Mouse (Mus musculus) erythroid progenitor cell, adult 5-6 weeks (primary cell): ENCODE data around the gene Mylk4. TPM values are rescaled to one million over a fixed set of nuclear protein-coding genes. Genes with fewer than 3 reads are reported as not detected.

Source experiments
- ATAC-seq: replicated peaks from 2 replicates; pipeline ENCODE4 v1.8.0; 2016; ENCODE audit warnings: moderate number of reproducible peaks, mild to moderate bottlenecking, moderate TSS enrichment, inconsistent platforms; ENCODE audit not compliant: poor library complexity, low FRiP score, severe bottlenecking
- total RNA-seq, 2 experiments: library from RNA; stranded (forward) in 1 of 2; stranded (reverse) in 1 of 2; fragments of 150-400 nt in 1 of 2; fragments of 186-747, 209-891 nt in 1 of 2; gene quantifications; 2 replicates each; pipeline versions ENCODE4 v1.2.3 to v1.2.4; 2015 to 2017; ENCODE audit warnings: low replicate concordance in 2 of 2

Gene Mylk4
- total RNA-seq, 2 experiments from 2014 or later = not detected

- no peak for ATAC-seq
These were observed 123.5 kb downstream of the Mylk4 start for GRCm38 (mm10) chr13:32660294-32660693.

GRCm38 (mm10) chr13:32659271-32659670, 124.5 kb downstream of the Mylk4 start:
- no peak for ATAC-seq

- no peak for ATAC-seq
These were observed 126.2 kb downstream of the Mylk4 start for GRCm38 (mm10) chr13:32657583-32657982.

Other genes starting within 250 kb of the Mylk4 start
- gene Wrnip1, start 18.1 kb upstream of the Mylk4 start, total RNA-seq (2015; ENCODE audit: low replicate concordance) = 13.0 and 17.2 TPM in 2 replicates
- gene Wrnip1, start 18.1 kb upstream of the Mylk4 start, total RNA-seq (2017; ENCODE audit: low replicate concordance) = 21.9 and 27.5 TPM in 2 replicates
- not detected in 2 replicates for gene D930007J09Rik, start 18.9 kb upstream of the Mylk4 start, total RNA-seq (2015; ENCODE audit: low replicate concordance)
- not detected in 2 replicates for gene D930007J09Rik, start 18.9 kb upstream of the Mylk4 start, total RNA-seq (2017; ENCODE audit: low replicate concordance)
- gene Serpinb1a, start 67.2 kb upstream of the Mylk4 start, total RNA-seq (2015; ENCODE audit: low replicate concordance) = 77.8 and 91.8 TPM in 2 replicates
- gene Serpinb1a, start 67.2 kb upstream of the Mylk4 start, total RNA-seq (2017; ENCODE audit: low replicate concordance) = 54.4 and 79.4 TPM in 2 replicates
- gene Serpinb1c, start 114.3 kb upstream of the Mylk4 start, total RNA-seq (2015; ENCODE audit: low replicate concordance) = not detected in 2 replicates
- gene Serpinb1c, start 114.3 kb upstream of the Mylk4 start, total RNA-seq (2017; ENCODE audit: low replicate concordance) = not detected in 2 replicates
- 14.4 and 18.9 TPM in 2 replicates for gene Serpinb6b, start 181.3 kb upstream of the Mylk4 start, total RNA-seq (2015; ENCODE audit: low replicate concordance)
- 16.6 and 20.0 TPM in 2 replicates for gene Serpinb6b, start 181.3 kb upstream of the Mylk4 start, total RNA-seq (2017; ENCODE audit: low replicate concordance)
- gene Serpinb9, start 219.3 kb upstream of the Mylk4 start, total RNA-seq (2015; ENCODE audit: low replicate concordance) = 13.3 and 17.6 TPM in 2 replicates
- gene Serpinb9, start 219.3 kb upstream of the Mylk4 start, total RNA-seq (2017; ENCODE audit: low replicate concordance) = 8.0 and 15.6 TPM in 2 replicates
- gene Serpinb9b, start 243.5 kb upstream of the Mylk4 start, total RNA-seq (2015; ENCODE audit: low replicate concordance) = not detected in 2 replicates
- gene Serpinb9b, start 243.5 kb upstream of the Mylk4 start, total RNA-seq (2017; ENCODE audit: low replicate concordance) = not detected in 2 replicates